Mouse (Mus musculus) adrenal gland, adult (tissue): Measurements from ENCODE around the gene Ceacam20.
"Not testable (repeated sequence)": the region's sequence is repeated elsewhere in the genome, so short reads cannot be mapped to it uniquely, and the experiment has no call there.

ENCODE experiments used
- DNase-seq, 2 experiments: peaks; one replicate each; pipeline ENCODE4 v3.0.0; 2022 to 2023; ENCODE audit warnings: low spot score in 1 of 2; ENCODE audit not compliant: inconsistent age in 2 of 2

Ceacam20 gene

DNA sequence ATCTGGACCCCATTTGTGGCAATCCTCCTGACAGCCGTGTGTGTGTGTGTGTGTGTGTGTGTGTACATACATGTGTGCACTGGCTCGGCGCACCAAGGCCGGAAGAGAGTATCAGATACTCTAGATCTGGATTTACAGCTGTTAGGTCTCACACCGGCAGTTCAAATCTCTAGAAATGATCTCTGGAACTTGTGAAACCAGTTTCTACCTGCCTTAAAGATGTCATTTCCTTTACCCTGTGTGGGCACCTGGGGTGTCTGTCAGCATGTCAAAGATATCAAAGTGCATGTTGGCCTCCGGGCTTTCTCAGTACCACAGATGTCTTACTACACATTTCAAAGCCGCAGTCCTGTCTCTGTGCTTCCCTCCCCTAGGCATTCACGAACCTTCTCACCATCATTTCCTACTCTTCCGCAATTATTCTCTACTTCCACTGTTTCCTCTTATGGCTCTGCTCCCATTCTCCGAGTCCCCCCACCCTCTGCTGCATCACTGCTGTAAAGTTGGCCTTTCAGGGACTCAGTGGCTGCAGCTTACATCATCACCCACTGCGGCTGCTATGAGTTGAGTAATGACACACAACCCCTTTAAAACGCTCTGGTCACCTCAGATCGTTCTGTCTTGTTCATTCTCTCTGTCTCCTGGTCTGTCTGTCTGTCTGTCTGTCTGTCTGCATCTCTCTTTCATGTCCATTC lies 19.2 kb upstream of the Ceacam20 start:
- no peak for DNase-seq

DNA sequence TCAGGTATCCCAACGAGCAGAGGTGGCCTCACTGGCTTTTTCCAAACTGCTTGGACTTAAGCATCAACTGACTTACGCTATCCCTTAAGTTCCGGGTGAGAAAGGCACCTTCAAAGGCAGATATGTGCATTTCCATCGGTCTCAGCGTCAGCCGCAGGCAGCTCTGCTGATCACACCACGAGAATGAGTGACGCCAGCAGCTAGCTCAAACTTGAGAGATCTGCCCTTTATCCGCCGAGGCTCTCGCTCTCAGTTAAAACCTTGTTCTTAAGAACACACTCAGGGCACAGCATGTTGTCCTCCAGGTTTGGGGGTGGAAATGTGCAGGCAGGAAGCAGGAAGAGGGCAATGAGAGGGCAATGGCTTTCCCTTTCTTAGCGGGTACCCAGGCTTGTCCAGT lies 16.3 kb upstream of the Ceacam20 start:
- no peak for DNase-seq

- no peak for DNase-seq
Observed at GRCm38 (mm10) chr7:19949996-19950395, 15.2 kb upstream of the Ceacam20 start.

- no peak for DNase-seq
Observed at GRCm38 (mm10) chr7:19950589-19950988, 14.6 kb upstream of the Ceacam20 start, which contains the start of gene Igsf23. Gene Igsf23, minus strand, starts transcription at chr7:19950756.

DNA sequence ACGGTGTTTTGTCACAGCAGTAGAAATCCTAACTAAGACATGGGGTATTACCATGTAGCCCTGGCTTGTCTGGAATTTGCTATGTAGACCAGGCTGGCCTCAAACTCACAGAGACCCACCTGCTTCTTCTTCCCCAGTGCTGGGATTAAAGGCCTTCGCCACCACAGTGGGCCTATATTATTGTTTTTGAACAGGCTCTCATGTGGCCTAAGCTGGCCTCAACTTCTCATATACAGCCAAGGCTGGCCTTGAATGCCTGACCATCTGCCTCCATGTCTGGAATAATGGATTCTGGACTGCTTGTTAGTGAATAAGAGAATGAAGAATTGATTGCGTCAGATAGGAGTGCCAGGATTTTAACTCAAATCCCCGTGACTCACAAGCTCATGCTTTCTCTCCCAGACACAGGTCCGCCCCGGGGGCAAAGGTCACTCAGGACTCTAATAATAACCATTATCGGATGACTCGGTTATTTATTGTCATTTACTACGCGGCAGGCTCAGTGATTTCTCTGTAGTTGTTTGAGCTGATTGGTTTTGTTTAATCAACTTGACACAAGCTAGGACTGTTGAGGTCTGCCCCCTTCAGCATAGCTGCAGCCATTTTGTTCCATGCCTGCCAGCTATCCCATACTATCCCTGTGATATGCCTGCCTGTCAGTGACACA lies 12.8 kb upstream of the Ceacam20 start:
- peak; percentile 60 to 85 for DNase-seq

GRCm38 (mm10) chr7:19953054-19953453 lies 12.2 kb upstream of the Ceacam20 start:
- DNase-seq = no peak

DNA sequence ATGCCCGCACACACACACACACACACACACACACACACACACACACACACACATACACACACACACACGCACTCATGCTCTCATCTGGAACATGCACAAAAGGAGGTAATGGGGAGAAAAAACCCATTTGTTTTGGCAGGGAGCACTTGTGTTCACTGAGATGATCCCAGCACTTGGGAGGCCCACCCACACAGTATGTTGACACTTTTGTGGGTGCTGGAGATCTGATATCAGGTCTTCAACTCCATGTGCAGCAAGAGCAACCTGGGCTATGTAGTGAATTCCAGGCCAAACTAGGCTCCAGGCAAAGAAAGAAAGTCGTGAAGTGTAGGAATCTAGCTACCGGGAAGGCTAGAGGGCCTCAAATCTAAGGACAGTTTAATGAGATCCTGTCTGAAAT lies 9.4 kb upstream of the Ceacam20 start:
- no peak for DNase-seq

DNA sequence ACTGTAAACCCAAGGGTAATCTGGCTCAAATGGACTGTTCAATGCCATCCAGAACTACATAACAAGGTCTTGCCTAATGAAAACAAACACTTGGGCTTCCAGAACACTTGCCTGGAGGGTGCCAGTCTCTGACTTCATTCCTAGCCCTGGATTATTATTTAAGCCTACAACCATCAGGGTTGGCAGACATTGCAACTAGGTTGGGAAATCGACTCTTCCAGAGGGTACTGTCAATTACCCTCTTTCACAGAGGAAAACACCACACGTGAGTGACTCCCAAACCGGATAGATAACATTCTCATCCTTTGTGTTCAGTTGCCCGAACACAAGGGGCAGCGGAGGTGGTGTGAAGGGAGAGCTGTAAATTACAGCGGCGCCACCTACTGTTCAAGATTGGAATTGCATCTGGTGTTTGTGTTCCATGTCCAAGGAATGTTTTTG lies 8.9 kb upstream of the Ceacam20 start:
- peak; percentile 84 to 96 for DNase-seq

DNA sequence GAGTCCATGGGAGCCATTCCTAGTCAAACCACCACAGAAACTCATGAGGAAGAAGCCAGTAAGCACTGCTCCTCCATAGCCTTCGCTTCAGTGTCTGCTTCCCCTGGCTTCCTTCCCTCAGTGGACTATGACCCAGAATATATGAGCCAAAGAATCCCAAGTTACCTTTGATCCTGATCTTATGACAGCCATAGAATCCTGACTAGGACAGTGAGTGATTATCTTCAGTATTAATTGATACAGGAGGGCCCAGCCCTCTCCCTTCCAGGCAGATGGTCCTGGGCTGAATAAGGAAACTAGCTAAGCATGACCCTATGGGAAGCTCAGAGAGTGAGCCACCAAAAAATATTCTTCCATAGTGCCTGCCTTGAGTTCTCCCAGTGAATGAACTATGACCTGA lies 2.8 kb upstream of the Ceacam20 start:
- DNase-seq = no peak

- DNase-seq = no peak
Observed at GRCm38 (mm10) chr7:19969106-19969505, 3.9 kb downstream of the Ceacam20 start.

DNA sequence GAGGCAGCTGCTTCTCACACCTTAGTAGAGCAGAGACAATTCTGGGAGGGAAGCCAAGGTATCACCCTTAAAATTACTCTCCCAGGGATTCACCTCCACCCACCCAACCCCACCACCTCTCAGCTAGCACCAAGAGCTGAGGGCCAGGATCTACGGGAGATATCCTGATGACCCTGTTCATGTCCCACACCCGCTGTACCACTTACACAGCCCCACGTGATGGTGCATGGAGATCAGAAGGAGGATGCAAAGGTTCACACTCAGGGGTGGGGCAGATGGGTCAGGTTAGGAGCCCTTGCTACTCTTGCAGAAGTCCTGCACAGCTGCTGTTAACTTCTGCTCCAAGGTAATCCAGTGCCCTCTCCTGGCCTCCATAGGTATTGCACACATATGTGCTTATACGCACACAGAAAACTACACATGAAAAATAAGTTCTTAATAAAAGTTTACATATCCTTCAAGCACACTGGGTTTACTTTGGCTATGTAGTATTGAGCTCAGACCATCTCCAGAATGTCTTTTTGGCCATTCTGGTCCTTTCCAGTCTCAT lies 4.4 kb downstream of the Ceacam20 start:
- no peak for DNase-seq

- DNase-seq = no peak
Observed at GRCm38 (mm10) chr7:19970196-19970595, 5.0 kb downstream of the Ceacam20 start.

- DNase-seq = no peak
Observed at GRCm38 (mm10) chr7:19971516-19971915, 6.3 kb downstream of the Ceacam20 start.

DNA sequence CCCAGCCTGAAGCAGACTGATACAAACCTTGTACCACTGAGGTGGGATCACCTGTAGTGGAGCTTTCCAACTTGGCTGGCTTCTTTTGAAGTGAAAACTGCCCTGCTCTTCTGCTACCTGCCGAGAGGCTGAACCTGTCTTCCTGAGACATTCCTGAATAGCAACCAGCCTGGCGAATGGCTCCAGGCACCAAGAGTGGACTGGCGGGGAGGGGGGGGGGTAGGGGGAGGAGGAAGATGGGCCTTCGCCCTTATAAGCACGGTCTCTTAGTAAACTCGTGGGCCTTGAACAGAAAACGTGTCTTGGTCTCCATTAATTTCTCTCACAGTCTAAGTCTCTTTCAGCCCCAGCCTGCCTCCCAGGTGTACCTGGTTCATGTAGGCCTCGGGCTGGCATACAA lies 26.0 kb downstream of the Ceacam20 start, which contains the start of gene Nlrp9b:
Gene Nlrp9b, plus strand, starts transcription at position 301 of the 400 bp plus-strand sequence.
- DNase-seq = not testable (repeated sequence)

DNA sequence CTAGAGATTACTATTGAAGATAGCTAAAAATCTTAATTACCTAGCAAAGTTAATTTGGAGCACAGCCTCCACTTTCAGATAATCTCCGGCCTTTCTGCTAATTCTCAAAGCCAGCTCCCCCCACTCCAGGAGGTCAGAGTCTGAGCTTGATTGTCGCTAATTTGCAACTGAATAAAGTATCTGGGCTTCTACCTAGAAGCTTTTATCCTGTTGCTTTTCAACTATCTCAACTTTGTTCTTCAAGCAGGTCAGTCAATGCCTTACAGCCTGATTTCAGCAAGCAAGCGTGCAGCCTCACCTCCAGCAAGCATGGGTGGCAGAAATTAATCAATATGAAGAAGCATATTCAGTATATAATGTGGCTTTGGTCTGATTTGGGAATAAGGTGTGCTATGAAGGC lies 31.5 kb downstream of the Ceacam20 start:
- not testable (repeated sequence) for DNase-seq

GRCm38 (mm10) chr7:20009987-20010386 lies 44.8 kb downstream of the Ceacam20 start:
- DNase-seq = no peak
